In the genomic region with DNA sequence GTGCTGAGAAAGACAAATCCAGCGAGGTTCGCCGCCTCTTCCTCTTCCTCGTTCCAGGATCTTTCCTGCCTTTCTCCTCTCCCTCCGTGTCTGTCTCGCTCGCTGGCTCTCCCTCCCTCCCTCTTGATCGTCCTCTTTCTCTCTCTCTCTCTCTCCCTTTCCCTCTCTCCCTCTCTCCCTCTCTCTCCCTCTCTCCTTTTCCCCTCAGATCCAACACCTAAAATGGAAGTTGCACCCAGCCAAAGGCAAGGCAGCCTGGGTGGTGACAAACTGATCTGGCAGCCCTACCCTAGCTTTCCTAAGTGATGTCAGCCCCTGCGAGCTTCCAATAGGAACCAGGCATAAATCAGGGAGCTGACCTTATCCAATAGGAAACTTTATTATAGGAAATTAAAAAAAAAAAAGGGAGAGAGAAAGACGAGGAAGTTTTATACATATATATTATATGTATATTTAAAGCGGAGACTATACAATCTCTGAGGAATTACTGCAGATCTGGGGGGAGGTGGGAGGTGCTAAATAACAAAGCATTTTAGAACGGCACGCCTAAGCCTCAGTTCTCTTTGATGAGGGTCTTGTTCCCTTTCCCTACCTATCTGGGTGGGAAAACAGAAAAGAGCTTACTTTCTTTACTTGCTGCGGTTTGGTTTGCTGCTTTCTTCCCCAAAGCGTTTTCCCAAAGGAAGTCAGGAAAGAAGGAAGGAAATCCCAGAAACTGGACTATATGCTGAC, we compare ENCODE assay signal across 8 mouse cellular contexts. TPM values are rescaled to one million over a fixed set of nuclear protein-coding genes. Genes with fewer than 3 reads are reported as not detected.
DNase-seq lines count a peak whose midpoint lies in the region; ATAC-seq and TF ChIP-seq lines count a peak whose summit lies in the region.

A gene (minus strand): TSS at position 302 of the 732 bp plus-strand sequence.

- no peaks in the 10 kb centered on the region for H3K36me3 ChIP-seq in kidney, embryonic 14.5 days (ENCODE audit: control insufficient read depth, insufficient read depth, low read length)
- H3K36me3 ChIP-seq in limb, embryonic 14.5 days (ENCODE audit: control insufficient read depth, insufficient read depth, low read length), result no peaks in the 10 kb centered on the region
- no peaks in the 10 kb centered on the region for H3K36me3 ChIP-seq in midbrain, embryonic 16.5 days (ENCODE audit: control insufficient read depth, insufficient read depth, low read length)
- no peaks in the 10 kb centered on the region for H3K36me3 ChIP-seq in testis, adult 2 months (ENCODE audit: control insufficient read depth, insufficient read depth, low read length)

- under 1% methylated on average over 15 of the region's 15 CpGs for WGBS in kidney, embryonic 14.5 days
- WGBS in limb, embryonic 14.5 days, result 0% methylated on average over 15 of the region's 15 CpGs
- 0% methylated on average over 15 of the region's 15 CpGs for WGBS in midbrain, embryonic 16.5 days

- TF ChIP-seq POLR2A in brain, embryonic 14.5 days (IDR thresholded peaks at IDR 0.05; ENCODE audit: borderline replicate concordance, extremely low read depth, insufficient read depth, insufficient read length, poor library complexity, severe bottlenecking), result peak; percentile 53; the same call in 1 of the 2 replicates
- peak; percentile 97; the same call in 1 of the 2 replicates for TF ChIP-seq POLR2A in limb, embryonic 14.5 days (IDR thresholded peaks at IDR 0.05; ENCODE audit: borderline replicate concordance, extremely low read depth, insufficient read depth, insufficient read length)
- peak; percentile 78 for TF ChIP-seq POLR2A in testis, adult 2 months (IDR thresholded peaks at IDR 0.05; ENCODE audit: control insufficient read depth, low read depth, low read length)

- H3K27ac ChIP-seq in kidney, embryonic 14.5 days (ENCODE audit: low read depth, low read length), result peak within 1 kb of the TSS; percentile 97
- peak within 1 kb of the TSS; percentile 94 for H3K27ac ChIP-seq in limb, embryonic 14.5 days (replicated peaks; ENCODE audit: low read depth, low read length)
- peak within 1 kb of the TSS; percentile 95 for H3K27ac ChIP-seq in midbrain, embryonic 16.5 days (ENCODE audit: low read length)
- peak within 1 kb of the TSS; percentile 87 for H3K27ac ChIP-seq in testis, adult 2 months (ENCODE audit: control insufficient read depth, insufficient read depth, low read depth, low read length)

- H3K4me3 ChIP-seq in kidney, embryonic 14.5 days (ENCODE audit: low read length), result peak within 1 kb of the TSS; percentile 77
- peak within 1 kb of the TSS; percentile 66 for H3K4me3 ChIP-seq in limb, embryonic 14.5 days (replicated peaks; ENCODE audit: low read length)
- H3K4me3 ChIP-seq in midbrain, embryonic 16.5 days (ENCODE audit: low read depth, low read length), result peak within 1 kb of the TSS; percentile 74
- H3K4me3 ChIP-seq in testis, adult 2 months (ENCODE audit: control insufficient read depth, low read depth, low read length), result peak within 1 kb of the TSS; percentile 86

- DNase-seq in CD4-positive, CD25-positive, alpha-beta regulatory T cell, adult 2 months (ENCODE audit: low read depth, low spot score), result peak; percentile 22
- peak; percentile 98 for DNase-seq in brain, embryonic 14.5 days (ENCODE audit: low read depth)
- DNase-seq in heart, adult 9 months (ENCODE audit: low spot score in 2 of 2), result peak; percentile 92 to 93
- DNase-seq in limb, embryonic 14.5 days (ENCODE audit: low spot score), result peak; percentile 95

- peaks cover 7% of the 10 kb centered on the region; the same call in 1 of the 2 replicates for H3K4me1 ChIP-seq in kidney, embryonic 14.5 days (ENCODE audit: control insufficient read depth, insufficient read depth, low read length)
- H3K4me1 ChIP-seq in limb, embryonic 14.5 days (ENCODE audit: control insufficient read depth, insufficient read depth, low read length), result peaks cover 2% of the 10 kb centered on the region
- H3K4me1 ChIP-seq in midbrain, embryonic 16.5 days (ENCODE audit: control insufficient read depth, insufficient read depth, low read length), result peaks cover 27% of the 10 kb centered on the region
- peaks cover 6% of the 10 kb centered on the region for H3K4me1 ChIP-seq in testis, adult 2 months (ENCODE audit: control insufficient read depth, insufficient read depth, low read length)

- no peaks in the 10 kb centered on the region for H3K9me3 ChIP-seq in kidney, embryonic 14.5 days (ENCODE audit: control insufficient read depth, low read length)
- H3K9me3 ChIP-seq in limb, embryonic 14.5 days (ENCODE audit: control insufficient read depth, low read length), result no peaks in the 10 kb centered on the region
- no peaks in the 10 kb centered on the region for H3K9me3 ChIP-seq in midbrain, embryonic 16.5 days (replicated peaks; ENCODE audit: control insufficient read depth, low read length, poor library complexity, severe bottlenecking)

- peak within 1 kb of the TSS; percentile 63 for H3K4me2 ChIP-seq in kidney, embryonic 14.5 days (replicated peaks; ENCODE audit: low read depth, low read length)
- peak within 1 kb of the TSS; percentile 54 for H3K4me2 ChIP-seq in limb, embryonic 14.5 days (replicated peaks; ENCODE audit: low read depth, low read length, severe bottlenecking)
- peak within 1 kb of the TSS; percentile 63 for H3K4me2 ChIP-seq in midbrain, embryonic 16.5 days (ENCODE audit: low read length)

- no peak for TF ChIP-seq CTCF in brain, embryonic 14.5 days (IDR thresholded peaks at IDR 0.05; ENCODE audit: borderline replicate concordance, extremely low read depth, insufficient read depth, insufficient read length)
- TF ChIP-seq CTCF in testis, adult 2 months (IDR thresholded peaks at IDR 0.05; ENCODE audit: control insufficient read depth, insufficient read depth, insufficient replicate concordance, low read depth, low read length), result no peak

- no peaks in the 10 kb centered on the region for H3K27me3 ChIP-seq in kidney, embryonic 14.5 days (ENCODE audit: control insufficient read depth, insufficient read depth, low read length)
- no peaks in the 10 kb centered on the region for H3K27me3 ChIP-seq in limb, embryonic 14.5 days (ENCODE audit: control insufficient read depth, insufficient read depth, low read length)
- H3K27me3 ChIP-seq in midbrain, embryonic 16.5 days (ENCODE audit: control insufficient read depth, insufficient read depth, low read depth, low read length), result no peaks in the 10 kb centered on the region
- H3K27me3 ChIP-seq in testis, adult 2 months (ENCODE audit: control insufficient read depth, insufficient read depth, low read length), result no peaks in the 10 kb centered on the region

- peak within 1 kb of the TSS; percentile 88 for H3K9ac ChIP-seq in kidney, embryonic 14.5 days (ENCODE audit: low read depth, low read length)
- H3K9ac ChIP-seq in limb, embryonic 14.5 days (ENCODE audit: low read depth, low read length, severe bottlenecking), result peak within 1 kb of the TSS; percentile 89
- H3K9ac ChIP-seq in midbrain, embryonic 16.5 days (ENCODE audit: low read depth, low read length), result peak within 1 kb of the TSS; percentile 79

- peak; percentile 86 for ATAC-seq in erythroblast, adult 5-6 weeks (replicated peaks; ENCODE audit: low FRiP score, poor library complexity, severe bottlenecking)
- ATAC-seq in kidney, embryonic 14.5 days (ENCODE audit: low FRiP score, low TSS enrichment), result peak; percentile 98
- peak; percentile 98 for ATAC-seq in limb, embryonic 14.5 days (ENCODE audit: low FRiP score, low read depth)
- peak; percentile 98 for ATAC-seq in midbrain, embryonic 16.5 days

RNA-seq across cellular contexts. Expression of the gene that starts here (rescaled TPM):
- 78.6 and 86.7 TPM in 2 replicates for polyA plus RNA-seq in brain, embryonic 14.5 days (2012; rRNA removed)
- 8.8 and 10.0 TPM in 2 replicates for total RNA-seq in erythroblast, adult 5-6 weeks (2015; ENCODE audit: low replicate concordance)
- 6.2 and 9.5 TPM in 2 replicates for total RNA-seq in erythroblast, adult 5-6 weeks (2017; ENCODE audit: low replicate concordance)
- 29.1 and 53.6 TPM in 2 replicates for polyA plus RNA-seq in kidney, embryonic 14.5 days (2014; fragmentation: Nextera tagmentation; extraction: Ambion mirVana)
- polyA plus RNA-seq in limb, embryonic 14.5 days (2012; rRNA removed), result 85.0 and 92.1 TPM in 2 replicates
- polyA plus RNA-seq in limb, embryonic 14.5 days (2014; fragmentation: Nextera tagmentation; extraction: Ambion mirVana), result 46.0 and 47.7 TPM in 2 replicates
- polyA plus RNA-seq in midbrain, embryonic 16.5 days (2015; fragmentation: Nextera tagmentation; extraction: Ambion mirVana), result 29.9 and 30.1 TPM in 2 replicates
- polyA plus RNA-seq in testis, adult 2 months (2012; rRNA removed), result 19.9 and 24.3 TPM in 2 replicates

Comparison
In these comparisons a context has a peak if more than half of its experiments do, and no peak if none do; other contexts are left out.
1. Peak in every context shown above with its lines: DNase-seq, ATAC-seq, H3K4me3 ChIP-seq and H3K27ac ChIP-seq.
2. DNase-seq: peak in every context shown above with its lines; median percentile 98 in brain, embryonic 14.5 days; 95 in limb, embryonic 14.5 days; 92 in heart, adult 9 months; 22 in CD4-positive, CD25-positive, alpha-beta regulatory T cell, adult 2 months.